Mouse (Mus musculus) myocyte (in vitro differentiated cells): ENCODE data around the gene Adgrg1.

Experiments used
- MAX ChIP-seq: IDR thresholded peaks from one replicate; pipeline ENCODE4 v1.6.1; 2011; ENCODE audit warnings: low read depth, mild to moderate bottlenecking, control low read depth
- MYOG ChIP-seq, 3 experiments: IDR thresholded peaks; one replicate each; pipeline ENCODE4 v1.6.1; 2011; ENCODE audit warnings: control low read depth in 2 of 3, low read depth in 2 of 3, mild to moderate bottlenecking in 2 of 3; ENCODE audit not compliant: insufficient read length in 2 of 3, control insufficient read depth in 1 of 3, insufficient read depth in 1 of 3
- POLR2A ChIP-seq: IDR thresholded peaks from one replicate; pipeline ENCODE4 v1.6.1; 2011; ENCODE audit warnings: low read depth, mild to moderate bottlenecking, control low read depth, moderate library complexity; ENCODE audit not compliant: insufficient read length
- TCF12 ChIP-seq: IDR thresholded peaks from one replicate; pipeline ENCODE4 v1.6.1; 2011; ENCODE audit warnings: mild to moderate bottlenecking, control low read depth; ENCODE audit not compliant: poor library complexity, insufficient read depth, severe bottlenecking

GRCm38 (mm10) chr8:94942566-94942965 is 32.0 kb upstream of the Adgrg1 start:
- TF ChIP-seq MYOG (IDR thresholded peaks at IDR 0.05; ENCODE audit: control insufficient read depth in 1 of 3, insufficient read depth in 1 of 3, insufficient read length in 2 of 3, low read depth in 2 of 3) (no peak), POLR2A (no peak), MAX (no peak), TCF12 (no peak)
